Mouse (Mus musculus): ENCODE data around the gene Ksr1. TPM values are rescaled to one million over a fixed set of nuclear protein-coding genes. Genes with fewer than 3 reads are reported as not detected.

Ksr1 gene
- total and polyA plus RNA-seq, 2 experiments from 2014 or later, result 1.9 to 51.3 TPM

DNA sequence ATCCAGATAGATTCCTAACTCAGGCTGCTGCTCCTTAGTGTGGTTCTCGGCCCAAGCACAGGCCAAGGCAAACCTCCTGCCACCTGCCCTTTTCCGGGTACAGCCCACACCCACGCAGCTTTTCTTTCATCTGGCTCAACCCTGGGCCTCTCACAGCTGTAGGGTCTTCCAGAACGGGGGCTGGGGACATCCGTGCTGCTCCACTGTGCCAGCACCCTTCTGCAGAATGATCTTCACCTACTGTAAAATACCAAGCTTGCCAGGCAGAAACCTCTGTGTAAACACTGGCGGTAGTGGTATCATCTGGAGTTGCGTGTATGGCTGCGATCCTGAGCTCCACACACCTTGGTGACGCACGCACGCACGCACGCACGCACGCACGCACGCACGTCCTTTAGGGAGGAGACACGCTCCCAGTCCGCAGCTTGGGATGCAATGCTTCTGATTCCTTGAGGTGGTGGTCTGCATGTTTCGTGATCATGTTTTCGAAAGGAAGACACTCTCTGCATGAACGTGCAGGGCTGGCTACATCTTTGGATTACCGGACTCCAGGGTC is 130.5 kb downstream of the Ksr1 start:
- DNase-seq (ENCODE audit: low spot score) (no peak), ATAC-seq (no peak)
- no peak for TF ChIP-seq CTCF (IDR thresholded peaks at IDR 0.05; ENCODE audit: low read depth)

DNA sequence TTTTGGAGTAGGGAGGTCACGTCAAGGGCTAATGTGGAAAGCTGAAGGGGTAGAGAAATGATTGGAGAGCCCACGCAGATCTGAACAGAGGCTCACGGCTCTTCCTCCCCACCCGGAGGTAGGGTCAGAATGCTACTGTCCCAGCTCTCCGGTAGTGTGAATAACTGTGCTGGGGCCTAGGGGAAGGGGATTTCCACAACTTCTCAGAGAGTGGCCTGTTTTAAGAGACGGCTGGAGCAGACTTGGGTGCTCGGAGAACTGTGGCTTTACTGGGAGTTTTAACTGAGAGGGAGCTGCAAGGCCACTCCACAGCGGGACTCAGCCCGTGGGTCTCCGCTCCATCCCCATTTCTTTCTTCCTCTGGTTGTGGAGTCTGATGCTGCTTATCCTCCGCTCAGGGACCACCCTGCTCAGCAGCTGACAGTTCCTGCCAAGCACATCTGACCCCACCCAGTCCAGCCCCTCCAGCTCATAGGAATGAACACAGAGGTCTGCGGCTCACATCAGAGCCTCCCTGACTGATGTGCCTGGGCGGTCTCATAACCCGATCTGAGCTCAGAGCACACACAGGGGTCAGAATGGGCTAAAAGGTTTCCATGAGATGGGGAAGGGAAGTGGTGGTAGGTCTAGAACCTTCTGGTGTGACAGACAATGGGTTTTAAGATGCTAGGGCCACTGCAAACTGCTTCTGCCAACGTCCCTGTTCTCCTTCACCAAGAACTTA is 131.4 kb downstream of the Ksr1 start:
- no peak overlapping the region for H3K4me3 ChIP-seq (ENCODE audit: low read length)
- H3K27ac ChIP-seq, result no peak overlapping the region
- H3K9me3 ChIP-seq (ENCODE audit: low read length), result no peaks in the 10 kb centered on the region
- no peak for DNase-seq (ENCODE audit: low spot score)
- no peak overlapping the region for H3K9ac ChIP-seq (replicated peaks; ENCODE audit: low read length)
- H3K4me1 ChIP-seq (ENCODE audit: insufficient read depth, low read length), result no peaks in the 10 kb centered on the region
- TF ChIP-seq CTCF (IDR thresholded peaks at IDR 0.05; ENCODE audit: low read depth), result no peak
- H3K27me3 ChIP-seq (ENCODE audit: insufficient read depth, low read length), result no peaks in the 10 kb centered on the region
- 65% methylated on average over 15 of the region's 15 CpGs for WGBS
- H3K36me3 ChIP-seq (ENCODE audit: insufficient read depth, low read length), result peaks cover 17% of the 10 kb centered on the region
- H3K4me2 ChIP-seq (ENCODE audit: low read depth, low read length), result no peak overlapping the region
- no peak for ATAC-seq

More for the DNA sequence above, 130.5 kb downstream of the Ksr1 start:
- H3K4me1 ChIP-seq (ENCODE audit: insufficient read depth, low read length), result no peaks in the 10 kb centered on the region
- H3K36me3 ChIP-seq (ENCODE audit: insufficient read depth, low read length), result peaks cover 17% of the 10 kb centered on the region
- H3K9ac ChIP-seq (replicated peaks; ENCODE audit: low read length), result no peak overlapping the region
- H3K27ac ChIP-seq, result no peak overlapping the region
- no peak overlapping the region for H3K4me2 ChIP-seq (ENCODE audit: low read depth, low read length)
- no peak overlapping the region for H3K4me3 ChIP-seq (ENCODE audit: low read length)
- 89% methylated on average over 24 of the region's 24 CpGs for whole genome bisulfite sequencing
- no peaks in the 10 kb centered on the region for H3K27me3 ChIP-seq (ENCODE audit: insufficient read depth, low read length)
- H3K9me3 ChIP-seq (ENCODE audit: low read length), result no peaks in the 10 kb centered on the region

DNA sequence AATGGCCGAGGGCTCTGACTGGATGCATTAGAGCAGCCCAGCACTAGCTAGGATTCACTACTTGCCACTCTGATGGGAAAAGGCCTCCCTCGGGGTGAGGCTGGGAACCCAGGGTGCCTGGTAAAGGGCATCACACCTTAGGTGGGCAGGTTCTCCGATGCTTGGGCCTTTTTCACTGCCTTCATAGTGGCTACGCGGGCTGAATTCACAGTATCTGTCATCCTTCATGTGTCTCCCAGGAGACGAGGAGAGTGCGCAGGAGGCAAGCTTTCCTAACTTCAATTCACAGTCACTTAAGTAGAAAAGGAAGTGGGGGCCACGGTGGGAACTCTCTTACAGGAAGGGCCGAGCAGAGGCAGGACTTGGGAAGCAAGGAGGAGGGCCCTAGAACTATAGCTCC is 132.4 kb downstream of the Ksr1 start:
- no peaks in the 10 kb centered on the region for H3K9me3 ChIP-seq (ENCODE audit: low read length)
- DNase-seq (ENCODE audit: low spot score) (no peak), ATAC-seq (no peak)
- no peak overlapping the region for H3K27ac ChIP-seq
- H3K27me3 ChIP-seq (ENCODE audit: insufficient read depth, low read length), result no peaks in the 10 kb centered on the region
- H3K36me3 ChIP-seq (ENCODE audit: insufficient read depth, low read length), result peaks cover 11% of the 10 kb centered on the region
- no peak for TF ChIP-seq CTCF (IDR thresholded peaks at IDR 0.05; ENCODE audit: low read depth)
- no peaks in the 10 kb centered on the region for H3K4me1 ChIP-seq (ENCODE audit: insufficient read depth, low read length)
- H3K4me2 ChIP-seq (ENCODE audit: low read depth, low read length), result no peak overlapping the region
- H3K4me3 ChIP-seq (ENCODE audit: low read length), result no peak overlapping the region
- 42% methylated on average over 9 of the region's 9 CpGs for WGBS
- H3K9ac ChIP-seq (replicated peaks; ENCODE audit: low read length), result no peak overlapping the region

DNA sequence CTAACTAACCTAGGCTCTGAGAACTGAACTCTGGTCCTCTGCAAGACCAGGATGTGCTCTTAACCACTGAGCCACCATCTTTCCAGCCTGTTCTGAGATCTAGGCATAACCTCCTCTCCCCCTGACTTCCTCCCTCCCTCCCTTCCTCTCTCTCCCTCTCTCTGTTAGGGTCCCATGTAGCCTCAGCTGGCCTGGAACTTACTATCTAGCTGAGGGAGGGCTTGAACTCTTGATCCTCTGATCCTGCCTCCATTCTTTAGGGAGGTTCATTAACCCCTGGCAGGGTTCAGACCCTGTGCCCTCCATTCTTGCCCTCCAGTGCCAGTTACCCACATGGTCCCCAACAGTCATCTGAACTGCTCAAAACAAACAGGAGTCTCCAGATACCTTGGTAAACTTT is 133.2 kb downstream of the Ksr1 start:
- H3K4me1 ChIP-seq (ENCODE audit: insufficient read depth, low read length), result no peaks in the 10 kb centered on the region
- ATAC-seq (no peak), DNase-seq (ENCODE audit: low spot score) (no peak)
- no peak overlapping the region for H3K9ac ChIP-seq (replicated peaks; ENCODE audit: low read length)
- no peaks in the 10 kb centered on the region for H3K27me3 ChIP-seq (ENCODE audit: insufficient read depth, low read length)
- H3K4me2 ChIP-seq (ENCODE audit: low read depth, low read length), result no peak overlapping the region
- no peak overlapping the region for H3K4me3 ChIP-seq (ENCODE audit: low read length)
- peaks cover 3% of the 10 kb centered on the region; the same call in 1 of the 2 replicates for H3K36me3 ChIP-seq (ENCODE audit: insufficient read depth, low read length)
- no peak for TF ChIP-seq CTCF (IDR thresholded peaks at IDR 0.05; ENCODE audit: low read depth)
- no peaks in the 10 kb centered on the region for H3K9me3 ChIP-seq (ENCODE audit: low read length)
- H3K27ac ChIP-seq, result no peak overlapping the region

DNA sequence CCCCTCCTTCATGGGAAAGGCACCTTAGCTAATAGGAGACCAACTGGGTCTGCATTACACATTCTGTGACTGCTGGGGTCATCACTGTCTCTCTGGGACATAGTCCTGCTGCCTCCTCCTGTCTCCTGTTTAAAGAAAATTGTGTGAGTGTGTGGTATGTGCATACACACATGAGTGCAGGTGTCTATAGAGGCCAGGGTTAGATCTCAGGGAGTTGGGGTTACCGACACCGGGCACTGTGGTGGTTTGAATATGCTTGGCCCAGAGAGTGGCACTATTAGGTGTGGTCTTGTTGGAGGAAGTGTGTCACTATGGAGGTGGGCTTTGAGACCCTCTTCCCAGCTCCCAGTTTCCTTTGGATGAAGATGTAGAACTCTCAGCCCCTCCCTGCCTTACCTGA is 133.7 kb downstream of the Ksr1 start:
- Histone ChIP-seq H3K4me1 (ENCODE audit: insufficient read depth, low read length) (no peaks in the 10 kb centered on the region), H3K36me3 (ENCODE audit: insufficient read depth, low read length) (0 out of 2 replicates have a peak, but pooled peaks cover 3% of the 10 kb centered on the region), H3K4me3 (ENCODE audit: low read length) (no peak overlapping the region), H3K9ac (replicated peaks; ENCODE audit: low read length) (no peak overlapping the region), H3K9me3 (ENCODE audit: low read length) (no peaks in the 10 kb centered on the region), H3K4me2 (ENCODE audit: low read depth, low read length) (no peak overlapping the region), H3K27ac (no peak overlapping the region), H3K27me3 (ENCODE audit: insufficient read depth, low read length) (no peaks in the 10 kb centered on the region)
- ATAC-seq, result no peak
- 90% methylated on average over 2 of the region's 2 CpGs for WGBS
- no peak for DNase-seq (ENCODE audit: low spot score)
- no peak for TF ChIP-seq CTCF (IDR thresholded peaks at IDR 0.05; ENCODE audit: low read depth)

DNA sequence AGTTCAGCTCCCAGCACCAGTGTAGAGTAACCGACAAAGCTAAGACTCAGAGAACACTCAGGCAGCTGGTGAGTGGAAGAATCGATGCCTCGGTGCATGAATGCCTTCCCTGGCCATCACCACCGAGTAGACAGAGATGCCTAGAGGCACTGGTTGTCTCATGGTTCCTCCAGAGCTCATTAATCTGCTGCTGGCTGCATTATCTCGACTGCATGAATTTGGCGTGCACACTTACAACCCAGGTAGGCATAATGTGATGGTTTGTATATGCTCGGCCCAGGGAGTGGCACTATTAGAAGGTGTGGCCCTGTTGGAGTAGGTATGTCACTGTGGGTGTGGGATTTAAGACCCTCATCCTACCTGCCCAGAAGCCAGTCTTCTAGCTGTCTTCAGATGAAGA is 137.3 kb downstream of the Ksr1 start:
- Histone ChIP-seq H3K4me3 (ENCODE audit: low read length) (no peak overlapping the region), H3K9me3 (ENCODE audit: low read length) (no peaks in the 10 kb centered on the region), H3K27me3 (ENCODE audit: insufficient read depth, low read length) (no peaks in the 10 kb centered on the region), H3K27ac (no peak overlapping the region), H3K36me3 (ENCODE audit: insufficient read depth, low read length) (no peaks in the 10 kb centered on the region), H3K4me2 (ENCODE audit: low read depth, low read length) (no peak overlapping the region), H3K4me1 (ENCODE audit: insufficient read depth, low read length) (no peaks in the 10 kb centered on the region), H3K9ac (replicated peaks; ENCODE audit: low read length) (no peak overlapping the region)
- WGBS, result 71% methylated on average over 7 of the region's 7 CpGs
- no peak for TF ChIP-seq CTCF (IDR thresholded peaks at IDR 0.05; ENCODE audit: low read depth)
- DNase-seq (ENCODE audit: low spot score) (no peak), ATAC-seq (no peak)

Measured in hindbrain, postnatal 0 days (tissue).